Mouse (Mus musculus) neural tube, embryonic 14.5 days (tissue): ENCODE data around the gene Tef. TPM values are rescaled to one million over a fixed set of nuclear protein-coding genes. Genes with fewer than 3 reads are reported as not detected.

Experiments
- ATAC-seq: fragments of 200-750 bp; cut with Nextera tagmentation; 2 replicates; pipeline ENCODE4 v1.8.0; 2017; ENCODE audit warnings: low read depth, mild to moderate bottlenecking, moderate TSS enrichment, moderate library complexity
- H3K27ac ChIP-seq: fragments of 300-500 bp; sonication (generic); 2 replicates; pipeline ENCODE4 v1.5.1; 2014; ENCODE audit warnings: low read depth, mild to moderate bottlenecking, control low read depth, low read length, moderate library complexity, mixed read lengths
- H3K27me3 ChIP-seq: fragments of 300-500 bp; sonication (generic); 2 replicates; pipeline ENCODE4 v1.6.1; 2014; ENCODE audit warnings: low read length; ENCODE audit not compliant: control insufficient read depth, insufficient read depth
- H3K36me3 ChIP-seq: fragments of 300-500 bp; sonication (generic); 2 replicates; pipeline ENCODE4 v1.6.1; 2014; ENCODE audit warnings: low read length, mixed read lengths; ENCODE audit not compliant: control insufficient read depth, insufficient read depth
- H3K4me1 ChIP-seq: fragments of 300-500 bp; sonication (generic); 2 replicates; pipeline ENCODE4 v1.6.1; 2014; ENCODE audit warnings: low read length; ENCODE audit not compliant: control insufficient read depth, insufficient read depth
- H3K4me2 ChIP-seq: fragments of 300-500 bp; sonication (generic); 2 replicates; pipeline ENCODE4 v1.6.1; 2014; ENCODE audit warnings: mild to moderate bottlenecking, low read depth, low read length, control low read depth
- H3K4me3 ChIP-seq: fragments of 300-500 bp; sonication (generic); 2 replicates; pipeline ENCODE4 v1.5.1; 2014; ENCODE audit warnings: low read depth, low read length, control low read depth, mixed read lengths
- H3K9ac ChIP-seq: fragments of 300-500 bp; sonication (generic); replicated peaks from 2 replicates; pipeline ENCODE4 v1.6.1; 2014; ENCODE audit warnings: low read depth, mild to moderate bottlenecking, control low read depth, low read length, mixed read lengths
- H3K9me3 ChIP-seq: fragments of 300-500 bp; sonication (generic); 2 replicates; pipeline ENCODE4 v1.6.1; 2016; ENCODE audit warnings: low read length; ENCODE audit not compliant: control insufficient read depth
- WGBS: fragments of 180-500 bp; shearing (Covaris S2); extraction: QIAGEN DNeasy Blood & Tissue Kit; methylation state at CpG from one replicate; pipeline ENCODE4 v1.1.7; 2014; 5-methylcytosine and 5-hydroxymethylcytosine counted together
- polyA plus RNA-seq: library from polyadenylated mRNA; unstranded; fragments of >200 nt; fragmentation: Nextera tagmentation; extraction: Ambion mirVana; gene quantifications from 2 replicates; pipeline ENCODE4 v1.2.1, GENCODE M21; 2014

Tef gene
- polyA plus RNA-seq, 1 experiment from 2014 or later = 17.9 TPM

- peaks cover 4% of the 10 kb centered on the region for H3K36me3 ChIP-seq
- no peak overlapping the region for H3K27ac ChIP-seq
- no peak overlapping the region for H3K9ac ChIP-seq
- H3K4me2 ChIP-seq = no peak overlapping the region
- H3K27me3 ChIP-seq = no peaks in the 10 kb centered on the region
- 91% methylated on average over 4 of the region's 4 CpGs for WGBS
- no peak for ATAC-seq
- no peaks in the 10 kb centered on the region for H3K4me1 ChIP-seq
- no peaks in the 10 kb centered on the region for H3K9me3 ChIP-seq
- no peak overlapping the region for H3K4me3 ChIP-seq
Observed at GRCm38 (mm10) chr15:81830530-81830929, 28.3 kb downstream of the Tef start.

GRCm38 (mm10) chr15:81831136-81831825 is 29.1 kb downstream of the Tef start:
- H3K9ac ChIP-seq = no peak overlapping the region
- no peak overlapping the region for H3K4me3 ChIP-seq
- H3K27ac ChIP-seq = no peak overlapping the region

GRCm38 (mm10) chr15:81832219-81832618 is 30.0 kb downstream of the Tef start:
- Histone ChIP-seq H3K4me2 (no peak overlapping the region), H3K9me3 (no peaks in the 10 kb centered on the region), H3K27ac (no peak overlapping the region), H3K4me3 (no peak overlapping the region), H3K9ac (no peak overlapping the region), H3K36me3 (no peaks in the 10 kb centered on the region; the same call in 1 of the 2 replicates), H3K27me3 (no peaks in the 10 kb centered on the region), H3K4me1 (no peaks in the 10 kb centered on the region)
- no peak for ATAC-seq
- 91% methylated on average over 3 of the region's 3 CpGs for WGBS

More at GRCm38 (mm10) chr15:81831136-81831825, 29.1 kb downstream of the Tef start:
- H3K4me1 ChIP-seq = no peaks in the 10 kb centered on the region
- no peak overlapping the region for H3K4me2 ChIP-seq
- peak; percentile 89 for ATAC-seq
- WGBS = 12% methylated on average over 24 of the region's 24 CpGs
- H3K9me3 ChIP-seq = no peaks in the 10 kb centered on the region
- H3K36me3 ChIP-seq = no peaks in the 10 kb centered on the region; the same call in 1 of the 2 replicates
- H3K27me3 ChIP-seq = no peaks in the 10 kb centered on the region

DNA sequence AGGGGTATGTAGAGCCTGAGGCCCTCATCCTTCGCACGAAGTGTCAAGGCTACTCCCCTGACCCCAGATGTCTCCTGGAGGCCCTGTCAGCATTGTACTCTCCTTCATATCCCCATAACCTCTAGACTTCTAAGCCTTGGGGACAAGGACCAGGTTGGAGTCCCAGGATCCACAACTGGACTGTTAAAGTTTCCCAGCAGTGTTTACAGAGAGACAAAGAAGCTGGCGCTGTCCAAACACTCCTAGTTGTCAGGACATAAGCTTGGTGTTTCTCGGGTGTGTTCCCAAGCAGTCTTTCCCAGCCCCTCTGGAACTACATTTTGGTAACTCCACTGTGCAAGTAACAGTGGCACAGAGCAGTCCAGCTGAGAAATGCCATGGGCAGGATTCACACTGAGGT is 31.3 kb downstream of the Tef start:
- Histone ChIP-seq H3K27ac (no peak overlapping the region), H3K36me3 (no peaks in the 10 kb centered on the region), H3K9ac (no peak overlapping the region), H3K4me1 (no peaks in the 10 kb centered on the region), H3K4me2 (no peak overlapping the region), H3K9me3 (no peaks in the 10 kb centered on the region), H3K4me3 (no peak overlapping the region), H3K27me3 (no peaks in the 10 kb centered on the region)
- ATAC-seq = no peak
- 76% methylated on average over 4 of the region's 4 CpGs for WGBS

GRCm38 (mm10) chr15:81834171-81834841 is 32.1 kb downstream of the Tef start:
- Histone ChIP-seq H3K36me3 (no peaks in the 10 kb centered on the region), H3K9me3 (no peaks in the 10 kb centered on the region), H3K4me3 (no peak overlapping the region), H3K4me1 (no peaks in the 10 kb centered on the region), H3K27ac (no peak overlapping the region), H3K4me2 (no peak overlapping the region), H3K9ac (no peak overlapping the region), H3K27me3 (no peaks in the 10 kb centered on the region)
- WGBS = 66% methylated on average over 3 of the region's 3 CpGs
- ATAC-seq = no peak

DNA sequence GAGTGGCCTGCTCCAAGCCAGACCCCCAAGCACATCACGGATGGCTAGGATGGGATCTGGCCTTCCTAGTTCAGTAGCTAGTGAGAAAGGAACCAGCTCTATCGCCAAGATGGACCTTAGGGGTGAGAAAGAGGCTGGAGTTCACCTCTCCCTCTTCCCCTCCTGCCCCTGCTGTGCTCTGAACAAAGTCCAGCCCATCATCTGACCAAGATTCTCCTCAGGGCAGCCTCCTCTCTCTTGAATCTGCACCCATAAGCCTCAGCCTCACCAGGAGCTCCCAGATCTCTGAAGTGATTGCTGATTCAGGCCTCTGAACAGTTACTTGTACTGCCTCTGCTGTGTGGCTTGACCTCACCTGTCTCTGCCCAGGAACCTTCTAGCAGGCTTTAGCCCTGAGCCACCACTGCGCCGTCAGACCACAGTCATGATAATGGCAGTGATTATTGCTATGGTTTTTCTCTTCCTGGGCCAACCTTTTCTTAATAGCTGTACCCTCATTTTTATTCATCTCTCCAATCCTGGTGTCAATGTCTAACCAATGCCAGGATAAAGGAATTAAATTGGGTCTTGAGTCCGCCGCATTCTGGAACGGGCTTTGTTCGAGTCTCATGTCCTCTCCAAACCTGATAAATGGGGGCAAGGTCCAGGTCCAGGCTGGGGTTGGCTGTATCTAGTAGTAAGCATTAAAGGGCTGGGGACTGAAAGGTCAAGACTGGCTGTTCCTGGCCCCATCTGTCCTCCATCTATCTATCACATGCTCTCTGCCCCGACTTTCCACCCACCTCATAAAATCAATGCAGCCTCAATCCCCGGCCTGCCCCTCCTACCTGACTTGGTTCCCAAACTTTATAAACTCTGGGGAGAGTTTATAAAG is 33.0 kb downstream of the Tef start:
- Histone ChIP-seq H3K4me1 (no peaks in the 10 kb centered on the region), H3K27me3 (no peaks in the 10 kb centered on the region), H3K9me3 (no peaks in the 10 kb centered on the region), H3K9ac (no peak overlapping the region), H3K27ac (no peak overlapping the region), H3K4me2 (no peak overlapping the region), H3K36me3 (no peaks in the 10 kb centered on the region), H3K4me3 (no peak overlapping the region)
- 60% methylated on average over 10 of the region's 10 CpGs for WGBS
- ATAC-seq = no peak

- H3K4me3 ChIP-seq = no peak overlapping the region; the same call in 1 of the 2 replicates
- H3K9ac ChIP-seq = no peak overlapping the region
- 4% methylated on average over 30 of the region's 33 CpGs for WGBS
- H3K27me3 ChIP-seq = no peaks in the 10 kb centered on the region
- H3K36me3 ChIP-seq = no peaks in the 10 kb centered on the region
- H3K9me3 ChIP-seq = no peaks in the 10 kb centered on the region
- H3K4me2 ChIP-seq = peak overlapping the region; percentile 32; the same call in 1 of the 2 replicates
- no peak overlapping the region for H3K27ac ChIP-seq
- H3K4me1 ChIP-seq = no peaks in the 10 kb centered on the region
- peak; percentile 50; the same call in 1 of the 2 replicates for ATAC-seq
Observed at GRCm38 (mm10) chr15:81836124-81836821, 34.1 kb downstream of the Tef start.

GRCm38 (mm10) chr15:81836966-81837920 is 35.0 kb downstream of the Tef start:
- Histone ChIP-seq H3K9me3 (no peaks in the 10 kb centered on the region), H3K27ac (no peak overlapping the region), H3K4me2 (no peak overlapping the region), H3K36me3 (no peaks in the 10 kb centered on the region), H3K4me1 (no peaks in the 10 kb centered on the region), H3K27me3 (no peaks in the 10 kb centered on the region), H3K4me3 (no peak overlapping the region), H3K9ac (no peak overlapping the region)
- no peak for ATAC-seq
- WGBS = 68% methylated on average over 7 of the region's 7 CpGs
